ENCODE assay signal across 15 mouse cellular contexts in the genomic region with DNA sequence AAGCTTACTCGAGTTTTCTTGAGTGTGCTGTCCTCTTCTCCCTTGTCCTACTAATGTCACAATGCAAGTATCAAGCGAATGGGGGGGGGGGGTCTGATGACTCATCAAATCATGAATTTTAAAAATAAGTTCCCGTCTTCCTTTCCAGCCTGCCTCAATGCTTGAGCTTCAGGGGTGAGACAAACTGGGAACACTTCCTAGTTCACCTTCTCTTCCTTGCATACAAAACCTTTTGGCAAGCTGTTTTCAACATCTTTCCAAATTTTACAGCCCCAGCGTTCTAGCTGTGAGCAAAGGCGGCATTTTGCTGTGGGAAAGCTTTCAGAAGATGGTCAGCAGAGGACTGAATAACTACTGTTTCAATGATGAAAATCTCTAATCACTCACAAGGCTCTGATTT. TPM values are rescaled to one million over a fixed set of nuclear protein-coding genes. Genes with fewer than 3 reads are reported as not detected.
DNase-seq lines count a peak whose midpoint lies in the region; ATAC-seq and TF ChIP-seq lines count a peak whose summit lies in the region.
"Had no signal": no experiment of that assay in that cellular context is flagged by ENCODE, and none has a peak within 500 bp of the region (broad histone marks: within the 10 kb centered on the region; RNA-seq: fewer than 3 reads in every experiment).

No protein-coding gene starts in this region.

- H3K4me2 ChIP-seq in kidney, embryonic 16.5 days (replicated peaks; ENCODE audit: low read depth, low read length), result peak overlapping the region; percentile 77; the same call in 1 of the 2 replicates

- TF ChIP-seq POLR2A in testis, adult 2 months (IDR thresholded peaks at IDR 0.05; ENCODE audit: control insufficient read depth, low read depth, low read length), result no peak
- no peak for TF ChIP-seq POLR2A in thymus, adult 2 months (IDR thresholded peaks at IDR 0.05; ENCODE audit: control insufficient read depth, extremely low read depth, insufficient read depth, low read length, poor library complexity)

- 54% methylated on average over 5 of the region's 5 CpGs for WGBS in kidney, embryonic 16.5 days
- 36% methylated on average over 5 of the region's 5 CpGs for WGBS in thymus, adult 2 months

- no peaks in the 10 kb centered on the region for H3K27me3 ChIP-seq in kidney, embryonic 16.5 days (ENCODE audit: insufficient read depth, low read length)
- no peaks in the 10 kb centered on the region for H3K27me3 ChIP-seq in testis, adult 2 months (ENCODE audit: control insufficient read depth, insufficient read depth, low read length)
- peaks cover 15% of the 10 kb centered on the region for H3K27me3 ChIP-seq in thymus, adult 2 months (ENCODE audit: control insufficient read depth, insufficient read depth, low read length)
- H3K27me3 ChIP-seq: forebrain, embryonic 13.5 days; neural tube, embryonic 15.5 days; Patski had no signal

- H3K4me3 ChIP-seq in gastrocnemius, adult 2 months, result peak overlapping the region; percentile 97
- no peak overlapping the region for H3K4me3 ChIP-seq in kidney, embryonic 16.5 days (ENCODE audit: low read length)
- no peak overlapping the region for H3K4me3 ChIP-seq in testis, adult 2 months (ENCODE audit: control insufficient read depth, low read depth, low read length)
- H3K4me3 ChIP-seq in thymus, adult 2 months (ENCODE audit: control insufficient read depth, insufficient read depth, low read length), result no peak overlapping the region
- H3K4me3 ChIP-seq: forebrain, embryonic 13.5 days had no signal

- DNase-seq in gastrocnemius, adult 2 months, result no peak
- no peak for DNase-seq in gastrocnemius, postnatal 10 days
- DNase-seq in kidney, adult 8-10 months, result no peak
- DNase-seq in testis, postnatal 10 days (ENCODE audit: low spot score), result no peak
- DNase-seq in thymus, adult 2 months, result no peak
- DNase-seq in ovary, postnatal 14 days (ENCODE audit: low spot score), result no peak
- DNase-seq: adrenal gland, adult 8-10 months; B cell, adult 2 months; right cerebral cortex, postnatal 4 days; thymus, adult 18-20 months had no signal

- H3K4me1 ChIP-seq in kidney, embryonic 16.5 days (ENCODE audit: insufficient read depth, low read length), result peaks cover 23% of the 10 kb centered on the region
- peaks cover 11% of the 10 kb centered on the region for H3K4me1 ChIP-seq in testis, adult 2 months (ENCODE audit: control insufficient read depth, insufficient read depth, low read length)
- H3K4me1 ChIP-seq in thymus, adult 2 months (replicated peaks; ENCODE audit: control insufficient read depth, insufficient read depth, low read length), result peaks cover 7% of the 10 kb centered on the region

- peaks cover 16% of the 10 kb centered on the region for H3K36me3 ChIP-seq in kidney, embryonic 16.5 days (ENCODE audit: insufficient read depth, low read length)
- no peaks in the 10 kb centered on the region for H3K36me3 ChIP-seq in testis, adult 2 months (ENCODE audit: control insufficient read depth, insufficient read depth, low read length)
- no peaks in the 10 kb centered on the region for H3K36me3 ChIP-seq in thymus, adult 2 months (ENCODE audit: control insufficient read depth, insufficient read depth, low read length)

- H3K27ac ChIP-seq in gastrocnemius, adult 2 months, result peak overlapping the region; percentile 97
- H3K27ac ChIP-seq in kidney, embryonic 16.5 days (ENCODE audit: low read length), result no peak overlapping the region
- peak overlapping the region; percentile 93; the same call in 1 of the 2 replicates for H3K27ac ChIP-seq in testis, adult 2 months (ENCODE audit: control insufficient read depth, insufficient read depth, low read depth, low read length)
- no peak overlapping the region for H3K27ac ChIP-seq in thymus, adult 2 months (ENCODE audit: control insufficient read depth, insufficient read depth, low read length)

- no peak for ATAC-seq in kidney, embryonic 16.5 days (ENCODE audit: low FRiP score, low TSS enrichment)
- ATAC-seq: forebrain, embryonic 13.5 days; Patski had no signal

- intact Hi-C loops in gastrocnemius, adult 2 months (cut with DNase I), result loop anchor here (1.0 kb wide), 1 partner anchor 107 kb away; no protein-coding TSS in a partner anchor

- TF ChIP-seq CTCF in gastrocnemius, adult 2 months (IDR thresholded peaks at IDR 0.05), result no peak
- TF ChIP-seq CTCF in testis, adult 2 months (IDR thresholded peaks at IDR 0.05; ENCODE audit: control insufficient read depth, insufficient read depth, insufficient replicate concordance, low read depth, low read length), result no peak
- no peak for TF ChIP-seq CTCF in thymus, adult 2 months (IDR thresholded peaks at IDR 0.05; ENCODE audit: borderline replicate concordance, control insufficient read depth, extremely low read depth, insufficient read depth, low read length, poor library complexity)

- no peaks in the 10 kb centered on the region for H3K9me3 ChIP-seq in kidney, embryonic 16.5 days (ENCODE audit: low read length)
- H3K9me3 ChIP-seq: forebrain, embryonic 13.5 days; neural tube, embryonic 15.5 days had no signal

- H3K9ac ChIP-seq in kidney, embryonic 16.5 days (replicated peaks; ENCODE audit: low read length), result no peak overlapping the region
- H3K9ac ChIP-seq: forebrain, embryonic 13.5 days had no signal

RNA-seq across cellular contexts. Expression of gene Arhgef12, which starts 0.5 kb away (rescaled TPM):
- total RNA-seq in gastrocnemius, adult 2 months (2021), result 10 to 100 TPM; 41.9 to 61.9 TPM
- total RNA-seq in gastrocnemius, postnatal 10 days (2021), result 10 to 100 TPM; 49.6 to 54.5 TPM
- 13.0 and 16.5 TPM in 2 replicates for polyA plus RNA-seq in kidney, embryonic 16.5 days (2015; fragmentation: Nextera tagmentation; extraction: Ambion mirVana)
- polyA plus RNA-seq in testis, adult 2 months (2012; rRNA removed), result 6.9 TPM in 2 replicates
- polyA plus RNA-seq in thymus, adult 2 months (2012; rRNA removed), result 5.7 and 7.1 TPM in 2 replicates

RNA-seq across cellular contexts. Expression of gene Tmem136, which starts 8.8 kb away (rescaled TPM):
- total RNA-seq in gastrocnemius, adult 2 months (2021), result 1 to 10 TPM; 2.3 to 3.0 TPM
- total RNA-seq in gastrocnemius, postnatal 10 days (2021), result 1 to 10 TPM; 1.3 to 3.0 TPM
- polyA plus RNA-seq in kidney, embryonic 16.5 days (2015; fragmentation: Nextera tagmentation; extraction: Ambion mirVana), result 9.2 and 9.7 TPM in 2 replicates
- polyA plus RNA-seq in testis, adult 2 months (2012; rRNA removed), result 0.30 and 0.80 TPM in 2 replicates
- 0.19 and 0.59 TPM in 2 replicates for polyA plus RNA-seq in thymus, adult 2 months (2012; rRNA removed)

Comparison
In these comparisons a context has a peak if more than half of its experiments do, and no peak if none do; other contexts are left out.
1. H3K27ac ChIP-seq: peak in gastrocnemius, adult 2 months (single experiment) and testis, adult 2 months (single experiment); none in kidney, embryonic 16.5 days (single experiment) and thymus, adult 2 months (single experiment).